Mouse (Mus musculus): ENCODE measurements at regions not wholly inside any gene's neighbourhood (a gene's known extent, or its start where the extent isn't known, plus 50 kb on each side); places are given as distances from the start of the nearest gene placed in this dataset.

GRCm38 (mm10) chr5:126019781-126020180 lies 488.2 kb downstream of the Tmem132b start:
- DNase-seq (ENCODE audit: low spot score in 2 of 2) = peak in 1 of 2 experiments; percentile 33

GRCm38 (mm10) chr5:126023906-126024305 lies 492.3 kb downstream of the Tmem132b start:
- no peak for DNase-seq (ENCODE audit: low spot score in 2 of 2)

GRCm38 (mm10) chr5:126034846-126035245 lies 503.3 kb downstream of the Tmem132b start:
- DNase-seq (ENCODE audit: low spot score in 2 of 2) = no peak

- DNase-seq (ENCODE audit: low spot score in 2 of 2) = no peak
These were observed 505.1 kb downstream of the Tmem132b start for GRCm38 (mm10) chr5:126036686-126037085.

- no peak for DNase-seq (ENCODE audit: low spot score in 2 of 2)
These were observed 514.2 kb downstream of the Tmem132b start for GRCm38 (mm10) chr5:126045761-126046160.

GRCm38 (mm10) chr5:126063644-126064043 lies 532.1 kb downstream of the Tmem132b start:
- no peak for DNase-seq (ENCODE audit: low spot score in 2 of 2)

- DNase-seq (ENCODE audit: low spot score in 2 of 2) = no peak
These were observed 547.8 kb downstream of the Tmem132b start for GRCm38 (mm10) chr5:126079281-126079838.

GRCm38 (mm10) chr5:126088251-126088914 lies 556.8 kb downstream of the Tmem132b start:
- DNase-seq (ENCODE audit: low spot score in 2 of 2) = no peak

- no peak for DNase-seq (ENCODE audit: low spot score in 2 of 2)
These were observed 561.6 kb downstream of the Tmem132b start for GRCm38 (mm10) chr5:126093196-126093595.

GRCm38 (mm10) chr5:126096616-126097261 lies 565.2 kb downstream of the Tmem132b start:
- DNase-seq (ENCODE audit: low spot score in 2 of 2) = no peak

GRCm38 (mm10) chr5:126097262-126097628 lies 565.7 kb downstream of the Tmem132b start:
- no peak for DNase-seq (ENCODE audit: low spot score in 2 of 2)

GRCm38 (mm10) chr5:126098433-126098832 lies 566.9 kb downstream of the Tmem132b start:
- DNase-seq (ENCODE audit: low spot score in 2 of 2) = no peak

GRCm38 (mm10) chr5:126099931-126100330 lies 568.4 kb downstream of the Tmem132b start:
- no peak for DNase-seq (ENCODE audit: low spot score in 2 of 2)

- no peak for DNase-seq (ENCODE audit: low spot score in 2 of 2)
These were observed 572.9 kb downstream of the Tmem132b start for GRCm38 (mm10) chr5:126104464-126104863.

GRCm38 (mm10) chr5:126104883-126105282 lies 573.3 kb downstream of the Tmem132b start:
- DNase-seq (ENCODE audit: low spot score in 2 of 2) = no peak

GRCm38 (mm10) chr5:126105446-126105845 lies 573.9 kb downstream of the Tmem132b start:
- DNase-seq (ENCODE audit: low spot score in 2 of 2) = no peak

- no peak for DNase-seq (ENCODE audit: low spot score in 2 of 2)
These were observed 575.4 kb downstream of the Tmem132b start for GRCm38 (mm10) chr5:126107020-126107419.

- DNase-seq (ENCODE audit: low spot score in 2 of 2) = no peak
These were observed 577.3 kb downstream of the Tmem132b start for GRCm38 (mm10) chr5:126108837-126109236.

GRCm38 (mm10) chr5:126117291-126117690 lies 585.7 kb downstream of the Tmem132b start:
- no peak for DNase-seq (ENCODE audit: low spot score in 2 of 2)

GRCm38 (mm10) chr5:126117906-126118521 lies 586.4 kb downstream of the Tmem132b start:
- DNase-seq (ENCODE audit: low spot score in 2 of 2) = no peak

- DNase-seq (ENCODE audit: low spot score in 2 of 2) = no peak
These were observed 587.2 kb downstream of the Tmem132b start for GRCm38 (mm10) chr5:126118731-126119130.

- no peak for DNase-seq (ENCODE audit: low spot score in 2 of 2)
These were observed 591.6 kb downstream of the Tmem132b start for GRCm38 (mm10) chr5:126123216-126123615.

All from left cerebral cortex, adult 8-10 months (tissue).